Mouse (Mus musculus): ENCODE measurements at regions not wholly inside any gene's neighbourhood (a gene's known extent, or its start where the extent isn't known, plus 50 kb on each side); places are given as distances from the start of the nearest gene placed in this dataset.
A peak's percentile ranks its signal among the peaks of the same experiment; 100 is the strongest.

DNA sequence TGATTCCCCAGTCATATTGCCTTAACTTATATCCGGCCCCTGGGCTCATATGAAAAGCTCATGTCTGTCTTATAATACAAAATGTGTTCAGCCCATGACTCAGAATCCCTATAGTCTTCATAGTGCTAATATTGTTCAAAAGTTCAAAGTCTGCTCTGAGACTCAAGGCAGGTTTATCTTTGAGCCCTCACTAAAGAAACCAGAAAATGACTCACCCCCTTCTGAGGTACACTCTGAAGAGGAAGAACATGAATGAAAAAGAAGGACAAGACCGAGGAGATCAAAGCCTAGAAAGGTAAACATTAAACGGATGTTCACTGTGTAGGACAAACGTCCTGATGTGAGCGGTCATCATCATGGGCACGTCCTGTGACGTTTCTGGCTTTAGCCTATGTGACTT is 145.1 kb upstream of the Id4 start:
- Histone ChIP-seq H3K4me1 (ENCODE audit: control insufficient read depth, insufficient read depth, insufficient read length, low read length) (no peaks in the 10 kb centered on the region), H3K27ac (replicated peaks; ENCODE audit: low read depth, low read length) (no peak overlapping the region), H3K4me3 (ENCODE audit: insufficient read depth, low read depth, low read length) (no peak overlapping the region)

DNA sequence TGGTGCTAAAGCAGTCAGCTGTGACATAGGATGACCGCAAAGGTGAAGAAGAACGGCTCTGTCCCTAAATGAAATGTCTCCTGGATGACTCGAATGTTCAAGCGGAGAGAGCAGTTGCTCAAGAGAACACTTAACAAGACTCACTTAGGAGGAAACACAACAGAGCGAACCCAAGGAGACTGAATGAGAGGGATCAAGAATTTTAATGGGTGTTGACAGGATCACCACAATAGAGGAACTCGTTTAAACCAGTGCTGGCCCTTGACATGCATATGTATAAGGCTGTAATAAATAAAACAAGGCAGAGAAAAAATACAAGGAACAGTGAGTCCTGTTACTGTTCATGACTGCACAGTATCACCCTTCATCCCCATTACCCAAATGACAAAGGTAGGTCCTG is 134.4 kb upstream of the Id4 start:
- H3K27ac ChIP-seq (replicated peaks; ENCODE audit: low read depth, low read length) = no peak overlapping the region
- H3K4me1 ChIP-seq (ENCODE audit: control insufficient read depth, insufficient read depth, insufficient read length, low read length) = no peaks in the 10 kb centered on the region
- no peak overlapping the region for H3K4me3 ChIP-seq (ENCODE audit: insufficient read depth, low read depth, low read length)

DNA sequence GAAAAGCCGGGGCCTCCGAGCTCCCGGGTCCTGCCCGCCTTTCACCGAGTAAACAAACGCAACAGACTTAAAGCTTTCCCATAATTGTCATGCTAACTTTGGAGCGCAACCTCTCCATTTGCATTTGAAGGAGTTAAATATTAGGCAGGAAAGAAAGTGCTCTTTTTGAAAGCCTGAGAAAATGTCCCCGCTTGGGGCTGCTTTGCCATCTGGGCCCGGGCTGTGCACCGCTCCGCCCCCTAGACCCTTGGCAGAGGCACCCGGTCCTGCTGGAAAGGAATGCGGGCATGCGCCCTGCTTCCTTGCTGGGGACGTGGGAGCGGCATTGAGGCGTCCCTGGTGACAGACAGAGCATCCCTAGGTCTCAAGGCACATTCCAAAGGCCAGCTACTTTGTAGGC is 130.3 kb upstream of the Id4 start:
- peak overlapping the region; percentile 29 for H3K4me3 ChIP-seq (ENCODE audit: insufficient read depth, low read depth, low read length)

DNA sequence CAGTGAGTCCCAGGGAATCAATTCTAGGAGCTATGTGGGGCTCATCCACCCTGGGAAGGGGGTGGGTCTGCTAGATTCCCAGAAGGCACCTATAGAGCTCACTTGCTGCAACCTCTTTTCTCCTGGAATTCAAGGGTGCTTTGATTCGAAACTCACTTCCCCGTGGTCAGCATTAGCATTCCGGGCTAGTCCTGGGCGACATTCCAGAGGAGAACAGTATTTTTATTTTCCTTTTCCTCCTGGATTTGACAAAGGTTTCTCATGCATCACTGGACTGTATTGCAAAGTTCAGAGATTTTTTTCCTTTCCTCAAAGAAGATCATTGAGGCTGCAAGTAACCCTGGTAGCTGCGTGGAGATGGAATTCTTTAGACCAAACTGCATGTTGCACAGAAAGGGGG is 129.3 kb upstream of the Id4 start:
- Histone ChIP-seq H3K27ac (replicated peaks; ENCODE audit: low read depth, low read length) (no peak overlapping the region), H3K4me1 (ENCODE audit: control insufficient read depth, insufficient read depth, insufficient read length, low read length) (no peaks in the 10 kb centered on the region), H3K4me3 (ENCODE audit: insufficient read depth, low read depth, low read length) (no peak overlapping the region)

More for the DNA sequence above, 130.3 kb upstream of the Id4 start:
- no peaks in the 10 kb centered on the region for H3K4me1 ChIP-seq (ENCODE audit: control insufficient read depth, insufficient read depth, insufficient read length, low read length)
- H3K27ac ChIP-seq (replicated peaks; ENCODE audit: low read depth, low read length) = no peak overlapping the region

DNA sequence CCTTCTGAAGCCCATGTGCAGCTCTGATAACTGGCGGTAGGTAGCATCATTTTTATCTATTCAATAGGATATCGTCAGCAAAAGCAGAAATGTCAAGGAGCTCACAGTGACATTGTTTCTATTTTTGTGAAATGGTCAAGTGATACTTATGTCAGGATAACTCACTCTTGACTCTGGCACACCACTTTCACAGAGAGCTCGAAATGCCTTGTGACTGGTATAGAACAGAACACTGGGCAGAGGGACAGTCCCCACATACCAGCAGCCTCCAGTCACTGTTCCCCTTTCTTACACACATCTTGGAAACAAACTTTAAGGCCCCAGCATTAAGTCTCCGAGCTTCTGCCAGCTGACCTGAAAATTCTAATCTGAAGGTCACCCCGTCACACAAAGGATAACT is 115.1 kb upstream of the Id4 start:
- H3K4me3 ChIP-seq (ENCODE audit: insufficient read depth, low read depth, low read length) = no peak overlapping the region
- H3K27ac ChIP-seq (replicated peaks; ENCODE audit: low read depth, low read length) = no peak overlapping the region
- H3K4me1 ChIP-seq (ENCODE audit: control insufficient read depth, insufficient read depth, insufficient read length, low read length) = no peaks in the 10 kb centered on the region

DNA sequence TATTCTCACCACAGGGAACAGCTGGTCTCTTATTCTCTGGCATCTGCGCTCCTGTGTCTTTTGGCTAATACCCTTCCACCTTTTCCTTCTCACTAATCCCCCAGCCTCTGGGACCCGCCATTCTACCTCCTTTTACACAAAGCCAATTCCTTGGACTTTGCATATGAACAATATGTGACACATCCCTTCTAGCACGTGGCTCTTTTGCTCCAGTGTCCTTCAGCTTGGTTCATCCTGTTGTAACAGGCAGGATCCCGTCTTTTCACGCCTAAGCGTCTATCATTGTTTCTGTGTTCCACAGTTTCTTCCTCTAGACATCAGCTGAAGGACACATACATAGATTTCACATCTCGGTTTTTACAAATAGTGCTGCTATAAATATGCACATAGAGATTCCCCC is 114.0 kb upstream of the Id4 start:
- H3K4me1 ChIP-seq (ENCODE audit: control insufficient read depth, insufficient read depth, insufficient read length, low read length) = no peaks in the 10 kb centered on the region
- H3K4me3 ChIP-seq (ENCODE audit: insufficient read depth, low read depth, low read length) = no peak overlapping the region
- H3K27ac ChIP-seq (replicated peaks; ENCODE audit: low read depth, low read length) = no peak overlapping the region

- Histone ChIP-seq H3K4me3 (ENCODE audit: insufficient read depth, low read depth, low read length) (no peak overlapping the region), H3K4me1 (ENCODE audit: control insufficient read depth, insufficient read depth, insufficient read length, low read length) (no peaks in the 10 kb centered on the region), H3K27ac (replicated peaks; ENCODE audit: low read depth, low read length) (no peak overlapping the region)
Observed at GRCm38 (mm10) chr13:48153248-48153647, 107.8 kb upstream of the Id4 start.

DNA sequence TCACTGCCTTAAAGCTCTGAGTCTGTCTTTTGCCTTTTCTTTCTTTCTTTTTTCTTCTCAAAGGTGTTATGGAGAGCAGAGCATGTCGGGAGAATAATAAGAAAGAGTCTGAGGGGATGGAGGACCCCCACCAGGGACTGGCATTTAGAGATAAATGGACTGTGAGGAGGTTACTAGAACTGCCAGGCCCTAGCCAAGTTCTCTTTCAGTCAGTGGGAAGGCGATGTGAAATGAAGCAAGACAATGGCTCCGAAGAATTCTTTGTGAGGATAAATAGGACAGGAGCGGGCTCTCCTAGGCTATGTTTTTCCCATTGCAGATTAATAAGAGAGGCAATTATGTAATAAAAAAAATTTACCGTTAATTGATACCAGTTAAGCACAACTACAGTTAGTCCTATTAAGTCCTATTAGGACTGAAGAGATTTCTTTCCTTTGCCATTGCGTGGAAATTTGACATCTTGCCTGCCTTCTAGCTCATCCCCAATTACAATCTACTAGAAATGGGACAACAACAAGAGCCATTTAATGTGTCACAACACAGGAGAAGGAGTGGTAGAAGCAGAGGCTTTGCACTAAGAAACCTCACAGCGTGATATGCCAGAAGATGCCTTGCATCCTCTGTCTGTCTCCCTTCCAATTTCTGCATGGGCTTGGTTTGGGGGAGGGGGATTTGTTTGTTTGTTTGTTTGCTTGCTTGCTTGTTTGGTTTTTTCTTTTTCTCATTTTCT is 107.2 kb upstream of the Id4 start:
- no peak overlapping the region for H3K27ac ChIP-seq (replicated peaks; ENCODE audit: low read depth, low read length)
- H3K4me3 ChIP-seq (ENCODE audit: insufficient read depth, low read depth, low read length) = no peak overlapping the region
- H3K4me1 ChIP-seq (ENCODE audit: control insufficient read depth, insufficient read depth, insufficient read length, low read length) = no peaks in the 10 kb centered on the region

DNA sequence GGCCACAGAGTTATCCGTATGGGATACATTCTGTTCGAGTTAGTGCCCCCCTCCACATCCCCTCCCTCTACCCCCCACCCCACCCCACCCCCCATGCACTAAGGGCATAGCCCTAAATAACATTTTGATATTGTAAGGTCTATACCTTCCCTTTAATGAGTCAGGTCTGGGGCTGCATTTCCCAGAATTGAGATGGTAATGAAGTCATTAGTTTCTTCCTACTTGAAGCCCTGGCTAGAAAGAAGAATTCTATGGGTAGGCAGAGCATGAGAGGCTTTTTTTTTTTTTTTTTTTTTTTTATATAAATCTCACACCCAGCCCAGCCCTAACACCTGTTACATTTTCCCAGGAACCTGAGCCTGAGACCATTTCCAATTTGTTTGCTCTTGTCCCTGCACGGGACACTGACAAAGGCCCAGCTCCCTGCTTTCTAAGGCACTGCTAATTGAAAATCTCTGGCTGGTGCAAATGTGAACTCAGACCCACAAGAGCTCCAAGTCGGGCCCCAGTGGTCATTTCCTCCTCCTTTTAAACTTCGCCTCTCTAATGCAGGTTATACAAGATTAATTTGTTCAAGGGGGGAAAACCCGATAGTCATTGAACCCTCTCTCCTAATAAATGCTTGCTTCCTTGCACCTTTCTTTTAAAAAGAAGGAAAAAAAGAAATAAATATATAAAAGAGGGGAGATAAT is 106.5 kb upstream of the Id4 start:
- H3K4me1 ChIP-seq (ENCODE audit: control insufficient read depth, insufficient read depth, insufficient read length, low read length) = no peaks in the 10 kb centered on the region
- no peak overlapping the region for H3K27ac ChIP-seq (replicated peaks; ENCODE audit: low read depth, low read length)
- H3K4me3 ChIP-seq (ENCODE audit: insufficient read depth, low read depth, low read length) = no peak overlapping the region

DNA sequence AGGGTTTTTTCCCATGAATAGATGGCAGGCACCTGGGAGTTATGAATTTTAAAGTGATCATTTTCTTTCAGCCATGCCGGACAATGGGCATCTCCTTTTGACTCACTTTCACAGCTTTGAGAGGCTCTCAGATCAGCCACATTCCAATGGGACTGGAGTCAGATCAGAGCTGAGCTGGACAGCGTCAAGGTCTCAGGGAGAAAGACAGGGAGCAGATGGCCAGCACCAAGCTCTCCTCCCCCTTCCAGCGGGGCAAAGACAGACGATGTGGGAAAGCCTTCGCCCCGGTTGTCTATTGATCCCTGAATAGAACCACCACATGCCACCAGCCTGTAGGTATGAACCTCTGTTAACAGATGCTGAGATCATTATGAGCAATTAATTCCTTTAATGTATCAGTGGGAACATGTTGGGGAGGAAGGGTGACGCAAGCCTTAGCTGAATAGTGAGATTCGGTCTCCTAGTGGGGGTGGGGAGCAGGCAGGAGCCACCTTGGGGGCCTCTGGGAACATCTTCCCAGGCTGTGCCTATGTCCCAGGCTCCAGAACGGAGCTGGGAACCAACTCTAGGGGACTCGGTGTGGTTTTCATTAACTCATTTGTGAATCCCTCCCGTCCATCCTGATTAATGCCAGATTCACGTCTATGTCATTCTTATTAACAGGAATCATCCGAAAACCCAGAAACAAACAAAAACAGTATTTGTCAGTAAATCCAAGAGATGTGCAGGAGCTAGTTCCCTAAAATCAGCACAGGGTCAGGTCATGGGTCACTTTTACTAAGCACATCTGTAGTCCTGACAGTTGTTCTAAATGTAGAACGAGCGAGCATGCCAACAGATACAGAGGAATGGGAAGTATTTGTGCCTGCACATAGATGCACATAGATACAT is 101.8 kb upstream of the Id4 start:
- H3K4me1 ChIP-seq (ENCODE audit: control insufficient read depth, insufficient read depth, insufficient read length, low read length) = no peaks in the 10 kb centered on the region
- H3K4me3 ChIP-seq (ENCODE audit: insufficient read depth, low read depth, low read length) = no peak overlapping the region
- no peak overlapping the region for H3K27ac ChIP-seq (replicated peaks; ENCODE audit: low read depth, low read length)

GRCm38 (mm10) chr13:48160161-48160560 is 100.9 kb upstream of the Id4 start:
- no peak overlapping the region for H3K27ac ChIP-seq (replicated peaks; ENCODE audit: low read depth, low read length)
- no peaks in the 10 kb centered on the region for H3K4me1 ChIP-seq (ENCODE audit: control insufficient read depth, insufficient read depth, insufficient read length, low read length)
- H3K4me3 ChIP-seq (ENCODE audit: insufficient read depth, low read depth, low read length) = no peak overlapping the region

DNA sequence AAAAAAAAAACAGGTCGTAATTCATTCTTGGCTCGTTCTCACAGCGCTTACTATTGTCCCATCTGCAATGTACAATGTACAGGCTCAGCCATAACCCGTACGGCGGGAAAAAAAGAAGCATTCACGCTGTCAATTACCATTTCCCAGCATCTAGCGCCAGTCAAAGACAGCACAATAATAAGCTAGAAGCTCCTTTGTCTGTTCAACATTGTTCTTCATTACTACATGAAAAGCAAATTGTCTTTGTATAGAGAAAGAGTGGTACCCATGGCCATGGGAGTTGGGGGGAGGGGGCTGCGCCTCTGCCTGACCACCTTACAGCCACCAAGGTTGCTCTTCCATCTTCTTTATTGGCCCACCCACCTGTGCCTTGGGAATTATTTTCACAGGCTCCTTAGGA is 99.7 kb upstream of the Id4 start:
- Histone ChIP-seq H3K4me1 (ENCODE audit: control insufficient read depth, insufficient read depth, insufficient read length, low read length) (no peaks in the 10 kb centered on the region), H3K27ac (replicated peaks; ENCODE audit: low read depth, low read length) (no peak overlapping the region), H3K4me3 (ENCODE audit: insufficient read depth, low read depth, low read length) (no peak overlapping the region)

DNA sequence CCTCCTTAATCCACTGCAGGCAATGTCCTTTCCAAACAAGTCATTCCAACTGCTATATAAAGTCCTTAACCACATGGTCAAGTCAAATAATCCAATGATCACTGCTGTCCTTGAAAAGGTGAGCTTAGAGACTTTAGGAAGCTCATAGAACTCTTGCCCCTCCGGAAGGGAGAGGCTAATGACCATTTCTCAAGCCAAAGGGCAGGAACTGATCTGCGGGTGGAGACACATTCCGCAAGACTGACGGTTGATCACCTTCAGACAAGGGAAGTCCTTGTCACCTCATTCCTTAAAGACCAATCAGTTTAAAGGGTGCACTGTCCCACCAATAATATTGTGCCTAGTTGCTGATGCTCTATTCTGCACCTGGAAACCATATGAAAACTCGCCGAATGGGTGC is 96.4 kb upstream of the Id4 start:
- H3K4me3 ChIP-seq (ENCODE audit: insufficient read depth, low read depth, low read length) = no peak overlapping the region

DNA sequence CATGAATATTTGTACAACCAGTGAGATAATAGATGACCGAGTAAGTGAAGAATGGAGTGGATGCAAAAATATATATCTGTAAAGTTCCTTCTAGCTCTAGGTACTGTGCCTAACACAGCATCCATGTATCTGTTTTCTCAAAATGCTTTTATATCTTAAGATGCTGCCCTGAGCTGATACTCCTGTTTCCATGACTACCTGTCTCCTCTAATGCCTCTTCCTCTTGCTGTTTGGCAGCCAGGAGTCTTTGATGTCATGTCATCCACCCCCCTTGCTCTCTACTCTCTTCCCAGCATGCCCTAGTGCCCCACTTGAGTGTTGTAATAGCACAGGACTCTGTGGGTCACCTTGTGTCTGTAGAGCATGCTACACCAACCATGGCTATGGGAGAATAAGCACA is 95.2 kb upstream of the Id4 start:
- Histone ChIP-seq H3K27ac (replicated peaks; ENCODE audit: low read depth, low read length) (no peak overlapping the region), H3K4me3 (ENCODE audit: insufficient read depth, low read depth, low read length) (no peak overlapping the region), H3K4me1 (ENCODE audit: control insufficient read depth, insufficient read depth, insufficient read length, low read length) (no peaks in the 10 kb centered on the region)

More for the DNA sequence above, 96.4 kb upstream of the Id4 start:
- Histone ChIP-seq H3K4me1 (ENCODE audit: control insufficient read depth, insufficient read depth, insufficient read length, low read length) (no peaks in the 10 kb centered on the region), H3K27ac (replicated peaks; ENCODE audit: low read depth, low read length) (no peak overlapping the region)

DNA sequence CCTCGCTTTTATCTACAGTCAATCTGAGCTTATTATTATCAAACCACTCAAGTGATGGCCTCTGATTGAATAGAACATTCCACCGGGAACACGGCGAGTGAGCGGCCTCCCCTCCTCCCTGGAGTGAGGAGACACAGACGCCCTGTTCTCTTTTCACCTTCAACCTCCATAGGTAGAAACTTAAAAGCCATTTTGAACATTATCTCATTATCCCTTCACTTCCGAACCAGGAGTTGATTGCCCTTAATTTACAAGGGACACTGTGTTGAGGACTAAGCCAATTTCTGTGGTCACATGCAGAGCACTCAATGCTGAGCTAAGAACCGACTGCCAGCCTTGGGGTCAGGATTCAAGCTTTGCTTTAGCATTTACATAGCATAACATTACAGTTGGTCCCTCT is 93.1 kb upstream of the Id4 start:
- Histone ChIP-seq H3K4me3 (ENCODE audit: insufficient read depth, low read depth, low read length) (no peak overlapping the region), H3K27ac (replicated peaks; ENCODE audit: low read depth, low read length) (no peak overlapping the region), H3K4me1 (ENCODE audit: control insufficient read depth, insufficient read depth, insufficient read length, low read length) (no peaks in the 10 kb centered on the region)

Data from brown adipose tissue, adult 24 weeks (tissue).